Mouse (Mus musculus): ENCODE data around the gene 1110008P14Rik. TPM values are rescaled to one million over a fixed set of nuclear protein-coding genes. Genes with fewer than 3 reads are reported as not detected.

Gene 1110008P14Rik
- polyA plus RNA-seq, 1 experiment from 2014 or later, result 86.4 TPM

DNA sequence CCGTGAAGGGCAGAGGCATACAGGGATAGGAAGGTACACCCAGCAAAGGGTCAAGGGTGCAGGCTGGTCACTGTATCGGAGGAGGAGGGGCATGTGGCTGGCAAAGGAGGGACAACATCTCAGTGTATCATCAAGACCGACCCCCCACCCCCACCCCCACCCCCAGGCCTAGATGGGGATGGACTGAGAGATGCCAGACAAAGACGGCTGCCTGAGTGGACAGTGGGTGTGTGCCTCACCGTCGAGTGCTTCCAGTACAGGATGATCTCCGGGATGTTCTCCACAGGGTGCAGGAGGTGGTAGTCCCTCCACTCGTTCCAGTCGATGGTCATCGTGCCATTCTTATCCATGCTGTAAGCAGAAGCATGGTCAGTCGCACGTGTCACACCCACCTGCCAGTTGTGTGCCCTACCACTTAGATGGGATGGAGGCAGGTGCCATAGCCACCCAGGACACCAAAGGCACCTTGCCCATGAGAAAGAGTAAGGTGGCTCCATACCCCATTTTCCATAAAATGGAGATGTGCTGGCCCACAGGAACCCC is 38.4 kb upstream of the 1110008P14Rik start:
- no peak overlapping the region for H3K27ac ChIP-seq
- peaks cover 60% of the 10 kb centered on the region for H3K36me3 ChIP-seq
- no peak for ATAC-seq (ENCODE audit: low FRiP score, low read depth)
- H3K4me2 ChIP-seq (replicated peaks), result no peak overlapping the region
- H3K9ac ChIP-seq, result no peak overlapping the region
- peaks cover 22% of the 10 kb centered on the region for H3K4me1 ChIP-seq
- no peaks in the 10 kb centered on the region for H3K27me3 ChIP-seq (replicated peaks)
- 90% methylated on average over 12 of the region's 12 CpGs for WGBS
- no peaks in the 10 kb centered on the region for H3K9me3 ChIP-seq
- no peak overlapping the region for H3K4me3 ChIP-seq

DNA sequence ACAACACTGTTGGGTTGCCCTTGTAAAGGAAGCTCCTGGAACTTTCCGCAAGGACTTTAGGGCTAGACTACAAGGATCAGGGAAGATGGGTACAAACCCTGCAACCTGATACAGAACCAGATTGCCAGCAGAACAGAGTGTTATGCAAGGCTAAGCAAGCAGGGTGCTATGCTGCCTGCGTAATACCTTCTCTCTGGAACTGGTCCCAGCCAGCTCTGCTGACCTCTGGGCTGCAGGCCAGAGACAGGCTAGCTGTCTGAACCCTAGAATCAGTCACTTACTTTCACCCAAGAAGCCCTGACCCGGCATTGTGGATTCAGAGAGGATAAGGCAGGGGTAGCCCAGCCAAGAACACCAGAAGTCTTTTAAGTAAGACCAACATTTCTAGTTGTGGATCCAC is 37.6 kb upstream of the 1110008P14Rik start:
- Histone ChIP-seq H3K4me2 (replicated peaks) (no peak overlapping the region), H3K27me3 (replicated peaks) (no peaks in the 10 kb centered on the region), H3K9me3 (no peaks in the 10 kb centered on the region), H3K4me1 (peaks cover 15% of the 10 kb centered on the region), H3K9ac (no peak overlapping the region), H3K4me3 (no peak overlapping the region), H3K36me3 (peaks cover 67% of the 10 kb centered on the region), H3K27ac (no peak overlapping the region)
- no peak for ATAC-seq (ENCODE audit: low FRiP score, low read depth)
- 94% methylated on average over 3 of the region's 3 CpGs for WGBS

DNA sequence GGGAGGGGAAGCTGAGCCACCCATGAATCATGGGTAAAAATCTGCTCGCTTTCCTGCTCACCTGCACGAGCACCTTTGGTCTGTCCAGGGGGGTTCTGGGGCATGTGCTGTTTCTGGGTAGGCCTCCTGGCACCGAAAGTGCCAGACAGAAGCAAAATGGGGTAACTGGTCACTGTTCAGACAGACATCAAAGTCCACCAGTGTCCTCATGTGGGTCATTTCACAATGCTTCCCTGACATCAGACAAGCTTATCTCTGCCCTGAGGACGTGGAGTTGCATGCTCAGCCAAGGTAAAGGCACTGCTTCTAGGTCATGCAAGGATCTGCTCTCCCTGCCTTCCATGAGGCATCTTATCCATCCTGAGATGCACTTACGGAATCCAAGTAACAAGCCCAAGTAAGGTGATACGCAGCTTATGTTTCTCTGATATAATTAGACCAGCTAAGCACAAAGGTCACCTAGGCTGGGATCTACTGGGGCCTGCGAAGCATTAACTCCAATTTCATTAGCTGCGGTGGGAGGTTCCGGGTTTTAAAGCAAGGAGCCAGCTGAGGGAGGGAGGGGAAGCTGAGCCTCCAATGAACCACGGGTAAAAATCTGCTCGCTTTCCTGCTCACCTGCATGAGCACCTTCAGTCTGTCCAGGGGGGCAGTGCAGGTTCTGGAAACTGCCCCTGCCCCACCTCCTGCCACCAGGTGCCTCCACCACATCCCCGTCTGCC is 36.9 kb upstream of the 1110008P14Rik start:
- Histone ChIP-seq H3K27ac (no peak overlapping the region), H3K4me3 (no peak overlapping the region), H3K4me2 (replicated peaks) (no peak overlapping the region), H3K9me3 (no peaks in the 10 kb centered on the region), H3K9ac (no peak overlapping the region), H3K36me3 (peaks cover 75% of the 10 kb centered on the region), H3K27me3 (replicated peaks) (no peaks in the 10 kb centered on the region), H3K4me1 (peaks cover 7% of the 10 kb centered on the region)
- ATAC-seq (ENCODE audit: low FRiP score, low read depth), result no peak
- WGBS, result 91% methylated on average over 12 of the region's 12 CpGs

DNA sequence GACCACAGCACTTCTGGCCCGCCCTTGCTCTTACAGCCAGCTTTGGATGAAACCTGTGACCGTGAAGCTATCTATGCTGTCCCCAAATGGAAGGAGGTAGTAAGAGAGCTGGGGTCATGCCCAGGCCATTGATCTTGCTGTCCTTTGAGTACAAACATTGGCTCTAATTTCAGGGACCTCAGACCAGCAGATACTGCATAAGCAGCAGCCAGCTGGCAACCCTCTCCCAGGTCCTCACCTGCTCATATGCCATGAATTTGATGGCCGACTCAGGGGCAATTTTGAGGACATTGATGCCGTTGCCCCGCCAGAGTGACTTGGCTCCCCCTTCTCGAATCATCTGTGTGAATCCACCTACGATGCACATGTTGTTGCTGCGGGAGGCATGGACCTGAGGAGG is 35.7 kb upstream of the 1110008P14Rik start:
- H3K4me3 ChIP-seq, result no peak overlapping the region
- peaks cover 76% of the 10 kb centered on the region for H3K36me3 ChIP-seq
- ATAC-seq (ENCODE audit: low FRiP score, low read depth), result no peak
- no peak overlapping the region; the same call in 1 of the 2 replicates for H3K27ac ChIP-seq
- 91% methylated on average over 8 of the region's 8 CpGs for WGBS
- no peak overlapping the region for H3K9ac ChIP-seq
- no peaks in the 10 kb centered on the region for H3K27me3 ChIP-seq (replicated peaks)
- H3K4me2 ChIP-seq (replicated peaks), result no peak overlapping the region
- no peaks in the 10 kb centered on the region for H3K9me3 ChIP-seq
- H3K4me1 ChIP-seq, result no peaks in the 10 kb centered on the region

DNA sequence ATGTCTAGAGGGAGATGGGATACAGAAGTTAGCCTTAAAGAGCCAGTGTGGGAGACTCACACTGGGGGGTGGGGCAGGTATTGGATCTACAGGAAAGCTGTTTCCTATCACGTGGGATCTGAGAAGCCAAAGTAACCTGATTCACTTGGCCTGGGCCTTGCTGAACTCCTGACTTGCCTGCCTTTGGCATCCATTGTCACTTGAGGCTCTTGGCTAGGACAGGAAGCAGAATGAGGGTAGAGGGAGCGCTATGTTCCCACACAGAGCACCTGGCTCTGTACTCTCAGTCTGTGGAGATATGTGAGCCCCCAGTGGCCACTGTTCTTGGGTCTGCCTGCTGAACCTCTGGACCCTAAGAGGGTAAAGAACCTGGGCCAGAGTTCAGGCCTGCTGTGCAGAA is 34.8 kb upstream of the 1110008P14Rik start:
- no peak overlapping the region for H3K27ac ChIP-seq
- no peak overlapping the region for H3K9ac ChIP-seq
- H3K4me3 ChIP-seq, result no peak overlapping the region
- no peaks in the 10 kb centered on the region for H3K4me1 ChIP-seq
- peaks cover 76% of the 10 kb centered on the region for H3K36me3 ChIP-seq
- 92% methylated on average over 2 of the region's 2 CpGs for WGBS
- no peaks in the 10 kb centered on the region for H3K9me3 ChIP-seq
- H3K4me2 ChIP-seq (replicated peaks), result no peak overlapping the region
- H3K27me3 ChIP-seq (replicated peaks), result no peaks in the 10 kb centered on the region
- no peak for ATAC-seq (ENCODE audit: low FRiP score, low read depth)

DNA sequence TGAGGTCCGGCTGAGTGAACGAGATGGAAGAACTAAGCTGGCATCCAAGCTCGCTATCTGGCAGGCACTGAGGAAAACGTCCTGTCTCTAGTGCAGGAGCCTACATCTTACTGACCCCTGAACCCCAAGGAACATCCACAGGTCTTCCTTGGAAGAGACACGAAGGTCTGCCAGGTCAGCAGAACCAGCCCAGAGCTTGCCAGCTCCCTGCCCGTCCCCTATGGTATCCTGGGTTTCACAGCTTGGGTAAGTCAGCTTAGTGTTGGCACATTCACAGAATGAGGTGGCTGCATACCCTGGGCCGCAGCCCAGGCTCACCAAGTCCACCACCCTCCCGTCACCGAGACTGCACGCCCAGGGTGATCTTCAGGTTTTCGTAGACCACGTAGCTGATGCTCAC is 34.1 kb upstream of the 1110008P14Rik start:
- Histone ChIP-seq H3K36me3 (peaks cover 72% of the 10 kb centered on the region), H3K4me1 (no peaks in the 10 kb centered on the region)
- 95% methylated on average over 12 of the region's 12 CpGs for WGBS

DNA sequence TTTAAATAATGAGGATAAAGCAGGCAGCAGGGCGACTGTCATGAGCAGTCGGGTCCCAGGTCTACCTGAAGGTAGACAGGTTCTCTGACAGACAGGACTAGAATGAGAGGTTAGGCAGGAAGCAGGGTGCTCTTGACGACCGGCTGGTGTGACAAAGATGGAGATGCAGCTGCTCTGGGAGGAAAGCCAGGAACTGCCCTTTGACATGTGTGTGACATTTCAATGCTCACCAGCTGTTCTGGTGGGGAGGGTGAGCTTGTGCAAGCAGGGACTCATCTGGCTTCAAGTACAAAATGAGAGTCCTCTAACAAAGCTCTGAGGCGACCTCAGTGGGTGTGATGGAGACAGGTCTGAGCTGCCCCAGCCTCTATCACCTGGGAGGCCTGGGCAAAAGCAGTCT is 32.2 kb upstream of the 1110008P14Rik start:
- Histone ChIP-seq H3K27me3 (replicated peaks) (no peaks in the 10 kb centered on the region), H3K9ac (no peak overlapping the region), H3K36me3 (peaks cover 53% of the 10 kb centered on the region), H3K4me2 (replicated peaks) (no peak overlapping the region), H3K27ac (no peak overlapping the region), H3K9me3 (no peaks in the 10 kb centered on the region), H3K4me3 (no peak overlapping the region), H3K4me1 (no peaks in the 10 kb centered on the region)
- WGBS, result 60% methylated on average over 5 of the region's 5 CpGs
- ATAC-seq (ENCODE audit: low FRiP score, low read depth), result no peak

More for the DNA sequence above, 34.1 kb upstream of the 1110008P14Rik start:
- Histone ChIP-seq H3K9ac (no peak overlapping the region), H3K4me2 (replicated peaks) (no peak overlapping the region), H3K27me3 (replicated peaks) (no peaks in the 10 kb centered on the region), H3K4me3 (no peak overlapping the region), H3K27ac (no peak overlapping the region), H3K9me3 (no peaks in the 10 kb centered on the region)
- ATAC-seq (ENCODE audit: low FRiP score, low read depth), result no peak

DNA sequence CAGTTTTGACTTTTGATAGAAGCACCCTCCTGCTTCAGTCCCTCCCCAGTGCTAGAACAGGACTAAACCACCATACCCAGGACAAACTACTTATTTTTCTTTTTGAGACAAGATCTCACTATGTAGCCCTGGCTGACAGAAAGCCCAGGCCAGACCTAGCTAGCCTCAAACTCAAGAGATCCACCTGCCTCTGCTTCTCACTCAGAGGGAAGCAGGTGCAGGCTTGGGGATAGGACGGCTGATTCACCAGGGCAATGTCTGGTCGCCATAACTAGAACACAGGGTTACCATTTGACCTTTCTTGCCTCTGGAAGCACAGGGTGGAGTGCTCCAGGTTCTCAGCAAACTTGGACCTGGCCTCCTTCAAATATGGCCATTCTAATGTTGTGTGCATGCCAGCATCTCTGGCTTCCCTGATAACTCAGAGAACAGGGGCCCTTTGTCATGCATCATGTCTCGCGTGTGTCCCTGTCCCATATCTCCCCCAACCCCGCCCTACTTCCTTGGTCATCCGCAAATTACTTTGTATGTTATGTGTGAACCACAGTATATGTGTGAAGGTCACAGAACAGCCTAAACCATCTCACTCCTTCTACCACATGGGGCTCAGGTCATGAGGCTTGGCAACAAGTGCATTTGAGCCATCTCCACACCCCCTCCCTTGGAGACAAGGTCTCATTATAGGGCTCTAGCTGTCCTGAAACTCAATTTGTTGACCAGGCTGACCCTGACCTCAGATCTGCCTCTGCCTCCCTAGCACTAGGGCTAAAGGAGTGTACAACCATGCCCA is 31.2 kb upstream of the 1110008P14Rik start:
- H3K27ac ChIP-seq, result no peak overlapping the region
- peaks cover 43% of the 10 kb centered on the region for H3K36me3 ChIP-seq
- no peak overlapping the region for H3K9ac ChIP-seq
- no peaks in the 10 kb centered on the region for H3K4me1 ChIP-seq
- H3K4me3 ChIP-seq, result no peak overlapping the region
- 87% methylated on average over 6 of the region's 6 CpGs for WGBS
- no peaks in the 10 kb centered on the region for H3K9me3 ChIP-seq
- ATAC-seq (ENCODE audit: low FRiP score, low read depth), result no peak
- no peak overlapping the region for H3K4me2 ChIP-seq (replicated peaks)
- no peaks in the 10 kb centered on the region for H3K27me3 ChIP-seq (replicated peaks)

DNA sequence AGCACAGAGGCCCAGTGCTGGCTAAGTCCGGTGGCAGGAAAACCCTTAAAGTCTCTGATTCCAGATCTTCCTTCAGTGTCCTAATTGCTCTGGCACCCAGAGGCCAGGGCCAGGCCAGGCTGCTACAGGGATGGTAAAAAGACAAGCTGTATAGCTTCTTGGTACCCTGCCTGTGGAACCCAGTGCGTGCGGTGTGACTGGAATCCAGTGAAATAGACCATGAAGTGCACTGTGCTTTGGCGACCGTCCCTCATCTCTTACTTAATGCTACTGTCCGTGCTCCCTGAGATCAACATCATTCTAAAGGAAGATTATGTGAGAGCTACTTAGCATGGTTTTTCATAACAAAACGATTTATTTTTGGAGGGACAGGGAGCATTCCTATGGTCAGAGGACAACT is 29.7 kb upstream of the 1110008P14Rik start:
- Histone ChIP-seq H3K4me1 (no peaks in the 10 kb centered on the region), H3K27ac (no peak overlapping the region), H3K4me2 (replicated peaks) (no peak overlapping the region), H3K9ac (no peak overlapping the region), H3K4me3 (no peak overlapping the region), H3K27me3 (replicated peaks) (no peaks in the 10 kb centered on the region), H3K36me3 (peaks cover 28% of the 10 kb centered on the region), H3K9me3 (no peaks in the 10 kb centered on the region)
- ATAC-seq (ENCODE audit: low FRiP score, low read depth), result no peak
- WGBS, result 87% methylated on average over 7 of the region's 7 CpGs

DNA sequence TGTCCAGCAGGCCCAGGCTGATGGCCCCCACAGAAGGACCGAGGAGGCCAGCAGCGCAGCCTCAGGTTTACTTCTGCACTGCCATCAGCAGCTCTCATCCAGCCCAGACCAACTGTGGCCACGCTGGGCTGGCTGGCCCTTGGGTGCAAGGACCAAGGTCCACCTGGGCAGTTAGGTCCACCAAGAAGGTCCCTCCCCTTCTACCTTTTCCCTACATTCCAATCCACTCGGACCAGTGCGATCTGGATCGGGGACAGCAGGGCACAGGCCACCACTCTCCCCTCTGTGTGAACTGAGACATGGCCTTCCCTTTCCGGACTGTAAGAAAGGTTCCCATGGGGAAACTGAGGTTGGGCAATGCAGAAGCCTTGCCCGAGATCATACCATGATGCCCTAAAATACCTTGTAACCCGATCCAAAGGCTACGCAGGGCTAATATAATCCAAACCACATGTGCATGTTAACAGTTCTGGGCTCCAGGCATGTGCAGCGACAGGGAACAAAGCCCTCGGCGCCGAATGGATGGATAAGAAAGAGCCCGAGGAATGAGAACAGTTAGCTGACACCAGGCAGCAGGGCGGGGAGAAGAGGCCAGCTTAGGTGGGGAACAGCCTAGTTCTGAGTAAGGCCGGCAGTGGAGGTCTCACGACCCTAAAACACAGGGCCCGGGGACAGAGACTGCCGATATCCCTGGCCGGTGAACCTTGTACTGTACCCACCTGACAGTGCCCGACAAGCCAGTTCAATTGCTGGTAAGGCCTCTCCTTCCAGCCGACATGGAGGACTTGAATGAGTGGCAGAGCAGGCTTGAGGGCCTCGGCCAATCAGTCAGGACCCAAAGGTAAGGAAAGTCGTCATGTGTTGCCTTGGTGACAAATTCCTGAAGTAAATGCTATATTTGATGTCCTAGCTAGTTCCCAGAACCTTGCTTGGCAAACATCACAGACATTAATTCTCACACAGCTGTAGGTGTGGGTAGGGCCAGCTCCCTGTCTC is 27.0 kb upstream of the 1110008P14Rik start:
- H3K36me3 ChIP-seq, result peaks cover 2% of the 10 kb centered on the region
- no peak overlapping the region for H3K4me3 ChIP-seq
- H3K9ac ChIP-seq, result no peak overlapping the region
- no peaks in the 10 kb centered on the region for H3K9me3 ChIP-seq
- WGBS, result 73% methylated on average over 25 of the region's 25 CpGs
- no peak overlapping the region for H3K4me2 ChIP-seq (replicated peaks)
- no peak overlapping the region for H3K27ac ChIP-seq
- no peaks in the 10 kb centered on the region for H3K27me3 ChIP-seq (replicated peaks)
- no peak for ATAC-seq (ENCODE audit: low FRiP score, low read depth)
- H3K4me1 ChIP-seq, result no peaks in the 10 kb centered on the region

DNA sequence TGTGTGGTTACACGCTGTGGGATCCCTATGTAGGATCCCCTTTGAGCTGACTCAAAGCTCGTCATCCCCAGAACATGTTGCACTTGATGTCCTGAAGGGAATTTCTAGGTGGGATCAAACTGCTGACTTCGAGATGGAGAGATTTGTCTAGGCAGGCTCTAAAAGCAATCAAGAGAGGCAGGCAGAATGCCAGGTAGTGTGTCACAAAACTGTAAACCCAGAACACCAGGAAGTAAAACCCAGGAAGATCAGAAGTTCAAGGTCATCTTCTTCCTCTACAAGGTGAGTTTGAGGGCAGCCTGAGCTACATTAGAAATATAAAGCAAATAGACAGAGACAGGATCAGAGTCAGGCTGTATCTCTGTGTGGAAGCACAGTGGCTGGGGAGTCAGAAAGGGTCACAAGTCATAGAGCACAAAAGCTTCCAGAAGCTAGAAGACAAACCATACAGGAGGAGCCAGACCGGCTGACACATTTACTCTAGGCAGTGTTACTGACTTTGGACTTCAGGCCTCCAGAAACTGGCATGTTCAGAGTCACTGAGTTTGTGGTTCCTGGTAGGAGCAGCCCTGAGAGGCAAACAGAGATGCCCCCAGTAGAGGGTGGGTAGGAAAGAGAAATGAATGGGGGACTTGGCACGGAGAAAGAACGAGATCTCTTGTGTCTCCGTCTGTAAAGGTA is 25.5 kb upstream of the 1110008P14Rik start:
- no peak for ATAC-seq (ENCODE audit: low FRiP score, low read depth)
- no peaks in the 10 kb centered on the region for H3K9me3 ChIP-seq
- no peak overlapping the region for H3K27ac ChIP-seq
- no peaks in the 10 kb centered on the region for H3K27me3 ChIP-seq (replicated peaks)
- no peak overlapping the region for H3K9ac ChIP-seq
- no peak overlapping the region for H3K4me3 ChIP-seq
- H3K4me2 ChIP-seq (replicated peaks), result no peak overlapping the region
- peaks cover 6% of the 10 kb centered on the region for H3K36me3 ChIP-seq
- H3K4me1 ChIP-seq, result no peaks in the 10 kb centered on the region
- 89% methylated on average over 7 of the region's 7 CpGs for WGBS

All from neural tube, embryonic 12.5 days (tissue).